Mouse (Mus musculus): ENCODE results near the gene Olfr1066. TPM values are rescaled to one million over a fixed set of nuclear protein-coding genes. Genes with fewer than 3 reads are reported as not detected.
"Not testable (repeated sequence)": the region's sequence is repeated elsewhere in the genome, so short reads cannot be mapped to it uniquely, and the experiment has no call there.

The Olfr1066 gene
- not detected in 2 replicates for polyA plus RNA-seq (2014; fragmentation: Nextera tagmentation; extraction: Ambion mirVana)

- Histone ChIP-seq H3K27ac (ENCODE audit: low read depth, low read length) (no peak within 1 kb of the TSS), H3K9ac (ENCODE audit: low read length) (no peak within 1 kb of the TSS), H3K9me3 (ENCODE audit: control insufficient read depth, low read length) (no peaks in the 10 kb centered on the region), H3K4me3 (ENCODE audit: low read depth, low read length) (no peak within 1 kb of the TSS), H3K4me1 (replicated peaks; ENCODE audit: control insufficient read depth, insufficient read depth, low read length) (no peaks in the 10 kb centered on the region), H3K4me2 (ENCODE audit: low read depth, low read length, severe bottlenecking) (no peak within 1 kb of the TSS), H3K36me3 (ENCODE audit: control insufficient read depth, insufficient read depth, low read length) (no peaks in the 10 kb centered on the region), H3K27me3 (ENCODE audit: control insufficient read depth, insufficient read depth, low read length) (no peaks in the 10 kb centered on the region)
- no peak for DNase-seq (ENCODE audit: low spot score)
- 94% methylated on average over 1 of the region's 1 CpGs for WGBS
- no peak for ATAC-seq (replicated peaks; ENCODE audit: low FRiP score)
Measured at GRCm38 (mm10) chr2:86456169-86456568, at the start of gene Olfr1066. Olfr1066 (minus strand) TSS chr2:86456269.

GRCm38 (mm10) chr2:86487286-86487685, 31.2 kb upstream of the Olfr1066 start, which contains the start of gene Olfr228:
Olfr228 (minus strand) TSS chr2:86487386.
- whole genome bisulfite sequencing = 72% methylated on average over 1 of the region's 1 CpGs
- Histone ChIP-seq H3K4me2 (ENCODE audit: low read depth, low read length, severe bottlenecking) (no peak within 1 kb of the TSS), H3K9ac (ENCODE audit: low read length) (no peak within 1 kb of the TSS), H3K9me3 (ENCODE audit: control insufficient read depth, low read length) (no peaks in the 10 kb centered on the region), H3K27ac (ENCODE audit: low read depth, low read length) (no peak within 1 kb of the TSS), H3K36me3 (ENCODE audit: control insufficient read depth, insufficient read depth, low read length) (no peaks in the 10 kb centered on the region), H3K27me3 (ENCODE audit: control insufficient read depth, insufficient read depth, low read length) (no peaks in the 10 kb centered on the region), H3K4me3 (ENCODE audit: low read depth, low read length) (no peak within 1 kb of the TSS), H3K4me1 (replicated peaks; ENCODE audit: control insufficient read depth, insufficient read depth, low read length) (no peaks in the 10 kb centered on the region)
- ATAC-seq (replicated peaks; ENCODE audit: low FRiP score) (no peak), DNase-seq (ENCODE audit: low spot score) (no peak)

GRCm38 (mm10) chr2:86464442-86465109, 8.5 kb upstream of the Olfr1066 start:
- Histone ChIP-seq H3K9ac (ENCODE audit: low read length) (no peak overlapping the region), H3K4me1 (replicated peaks; ENCODE audit: control insufficient read depth, insufficient read depth, low read length) (no peaks in the 10 kb centered on the region), H3K4me3 (ENCODE audit: low read depth, low read length) (no peak overlapping the region), H3K27me3 (ENCODE audit: control insufficient read depth, insufficient read depth, low read length) (no peaks in the 10 kb centered on the region), H3K27ac (ENCODE audit: low read depth, low read length) (no peak overlapping the region), H3K4me2 (ENCODE audit: low read depth, low read length, severe bottlenecking) (no peak overlapping the region), H3K9me3 (ENCODE audit: control insufficient read depth, low read length) (no peaks in the 10 kb centered on the region), H3K36me3 (ENCODE audit: control insufficient read depth, insufficient read depth, low read length) (no peaks in the 10 kb centered on the region)
- DNase-seq (ENCODE audit: low spot score) (peak; percentile 70), ATAC-seq (replicated peaks; ENCODE audit: low FRiP score) (peak; percentile 80)
- 43% methylated on average over 10 of the region's 10 CpGs for WGBS

- no peaks in the 10 kb centered on the region for H3K9me3 ChIP-seq (ENCODE audit: control insufficient read depth, low read length)
- H3K9ac ChIP-seq (ENCODE audit: low read length) = no peak overlapping the region
- ATAC-seq (replicated peaks; ENCODE audit: low FRiP score) = no peak
- no peak overlapping the region for H3K27ac ChIP-seq (ENCODE audit: low read depth, low read length)
- no peaks in the 10 kb centered on the region for H3K4me1 ChIP-seq (replicated peaks; ENCODE audit: control insufficient read depth, insufficient read depth, low read length)
- WGBS = 77% methylated on average over 1 of the region's 1 CpGs
- H3K4me2 ChIP-seq (ENCODE audit: low read depth, low read length, severe bottlenecking) = no peak overlapping the region
- DNase-seq (ENCODE audit: low spot score) = no peak
- H3K36me3 ChIP-seq (ENCODE audit: control insufficient read depth, insufficient read depth, low read length) = no peaks in the 10 kb centered on the region
- H3K4me3 ChIP-seq (ENCODE audit: low read depth, low read length) = no peak overlapping the region
- H3K27me3 ChIP-seq (ENCODE audit: control insufficient read depth, insufficient read depth, low read length) = no peaks in the 10 kb centered on the region
Measured at GRCm38 (mm10) chr2:86460434-86460833, 4.4 kb upstream of the Olfr1066 start.

- not testable (repeated sequence) for DNase-seq (ENCODE audit: low spot score); H3K27me3 ChIP-seq (ENCODE audit: control insufficient read depth, insufficient read depth, low read length); H3K9me3 ChIP-seq (ENCODE audit: control insufficient read depth, low read length); H3K4me1 ChIP-seq (replicated peaks; ENCODE audit: control insufficient read depth, insufficient read depth, low read length); H3K9ac ChIP-seq (ENCODE audit: low read length); H3K4me2 ChIP-seq (ENCODE audit: low read depth, low read length, severe bottlenecking); H3K36me3 ChIP-seq (ENCODE audit: control insufficient read depth, insufficient read depth, low read length); H3K4me3 ChIP-seq (ENCODE audit: low read depth, low read length); ATAC-seq (replicated peaks; ENCODE audit: low FRiP score); H3K27ac ChIP-seq (ENCODE audit: low read depth, low read length)
- no CpG with 5 or more reads among the region's 1 CpGs for WGBS
Measured at GRCm38 (mm10) chr2:86450491-86450890, 5.6 kb downstream of the Olfr1066 start, which contains the start of gene Olfr1065. Olfr1065 (minus strand) TSS chr2:86450591.

- 63% methylated on average over 1 of the region's 1 CpGs for WGBS
- not testable (repeated sequence) for ATAC-seq (replicated peaks; ENCODE audit: low FRiP score); H3K9ac ChIP-seq (ENCODE audit: low read length); H3K27ac ChIP-seq (ENCODE audit: low read depth, low read length); H3K36me3 ChIP-seq (ENCODE audit: control insufficient read depth, insufficient read depth, low read length); H3K9me3 ChIP-seq (ENCODE audit: control insufficient read depth, low read length); H3K27me3 ChIP-seq (ENCODE audit: control insufficient read depth, insufficient read depth, low read length); DNase-seq (ENCODE audit: low spot score); H3K4me1 ChIP-seq (replicated peaks; ENCODE audit: control insufficient read depth, insufficient read depth, low read length); H3K4me2 ChIP-seq (ENCODE audit: low read depth, low read length, severe bottlenecking); H3K4me3 ChIP-seq (ENCODE audit: low read depth, low read length)
Measured at GRCm38 (mm10) chr2:86442101-86442500, 14.0 kb downstream of the Olfr1066 start.

GRCm38 (mm10) chr2:86428511-86428910, 27.6 kb downstream of the Olfr1066 start:
- H3K36me3 ChIP-seq (ENCODE audit: control insufficient read depth, insufficient read depth, low read length); H3K4me3 ChIP-seq (ENCODE audit: low read depth, low read length); H3K9ac ChIP-seq (ENCODE audit: low read length); ATAC-seq (replicated peaks; ENCODE audit: low FRiP score); H3K9me3 ChIP-seq (ENCODE audit: control insufficient read depth, low read length); H3K4me1 ChIP-seq (replicated peaks; ENCODE audit: control insufficient read depth, insufficient read depth, low read length); H3K4me2 ChIP-seq (ENCODE audit: low read depth, low read length, severe bottlenecking); H3K27ac ChIP-seq (ENCODE audit: low read depth, low read length); DNase-seq (ENCODE audit: low spot score); H3K27me3 ChIP-seq (ENCODE audit: control insufficient read depth, insufficient read depth, low read length): not testable (repeated sequence)
- 87% methylated on average over 8 of the region's 8 CpGs for WGBS

GRCm38 (mm10) chr2:86426649-86427048, 29.4 kb downstream of the Olfr1066 start, which contains the start of gene Olfr1062:
Olfr1062 (minus strand) TSS chr2:86426749.
- H3K4me2 ChIP-seq (ENCODE audit: low read depth, low read length, severe bottlenecking); ATAC-seq (replicated peaks; ENCODE audit: low FRiP score); H3K4me1 ChIP-seq (replicated peaks; ENCODE audit: control insufficient read depth, insufficient read depth, low read length); DNase-seq (ENCODE audit: low spot score); H3K27ac ChIP-seq (ENCODE audit: low read depth, low read length); H3K4me3 ChIP-seq (ENCODE audit: low read depth, low read length); H3K27me3 ChIP-seq (ENCODE audit: control insufficient read depth, insufficient read depth, low read length); H3K36me3 ChIP-seq (ENCODE audit: control insufficient read depth, insufficient read depth, low read length); H3K9ac ChIP-seq (ENCODE audit: low read length); H3K9me3 ChIP-seq (ENCODE audit: control insufficient read depth, low read length): not testable (repeated sequence)

- Histone ChIP-seq H3K9me3 (ENCODE audit: control insufficient read depth, low read length) (no peaks in the 10 kb centered on the region), H3K4me2 (ENCODE audit: low read depth, low read length, severe bottlenecking) (no peak within 1 kb of the TSS), H3K4me1 (replicated peaks; ENCODE audit: control insufficient read depth, insufficient read depth, low read length) (no peaks in the 10 kb centered on the region), H3K9ac (ENCODE audit: low read length) (no peak within 1 kb of the TSS), H3K27ac (ENCODE audit: low read depth, low read length) (no peak within 1 kb of the TSS), H3K36me3 (ENCODE audit: control insufficient read depth, insufficient read depth, low read length) (no peaks in the 10 kb centered on the region), H3K4me3 (ENCODE audit: low read depth, low read length) (no peak within 1 kb of the TSS), H3K27me3 (ENCODE audit: control insufficient read depth, insufficient read depth, low read length) (no peaks in the 10 kb centered on the region)
- no peak for ATAC-seq (replicated peaks; ENCODE audit: low FRiP score)
- WGBS = 88% methylated on average over 1 of the region's 1 CpGs
- no peak for DNase-seq (ENCODE audit: low spot score)
Measured at GRCm38 (mm10) chr2:86413950-86414349, 42.1 kb downstream of the Olfr1066 start, which contains the start of gene Olfr1061. Olfr1061 (minus strand) TSS chr2:86414050.

All from forebrain, embryonic 11.5 days (tissue).